Mouse (Mus musculus): ENCODE results near the gene Gcn1l1. TPM values are rescaled to one million over a fixed set of nuclear protein-coding genes. Genes with fewer than 3 reads are reported as not detected.

Gcn1l1 gene
- polyA plus RNA-seq, 1 experiment: 17.8 TPM

GRCm38 (mm10) chr5:115611566-115611965 lies 46.5 kb downstream of the Gcn1l1 start:
- no peak for DNase-seq (ENCODE audit: low spot score)

- no peak for DNase-seq (ENCODE audit: low spot score)
Observed at GRCm38 (mm10) chr5:115613332-115613731, 48.3 kb downstream of the Gcn1l1 start.

GRCm38 (mm10) chr5:115614948-115615347 lies 49.9 kb downstream of the Gcn1l1 start:
- DNase-seq (ENCODE audit: low spot score): no peak

GRCm38 (mm10) chr5:115619690-115620089 lies 54.6 kb downstream of the Gcn1l1 start:
- no peak for DNase-seq (ENCODE audit: low spot score)

- DNase-seq (ENCODE audit: low spot score): no peak
Observed at GRCm38 (mm10) chr5:115622686-115623085, 57.6 kb downstream of the Gcn1l1 start.

GRCm38 (mm10) chr5:115623694-115624440 lies 58.8 kb downstream of the Gcn1l1 start:
- DNase-seq (ENCODE audit: low spot score): no peak

- DNase-seq (ENCODE audit: low spot score): no peak
Observed at GRCm38 (mm10) chr5:115626237-115626886, 61.3 kb downstream of the Gcn1l1 start.

GRCm38 (mm10) chr5:115628083-115628482 lies 63.0 kb downstream of the Gcn1l1 start:
- no peak for DNase-seq (ENCODE audit: low spot score)

GRCm38 (mm10) chr5:115629672-115630071 lies 64.6 kb downstream of the Gcn1l1 start:
- DNase-seq (ENCODE audit: low spot score): no peak

- no peak for DNase-seq (ENCODE audit: low spot score)
Observed at GRCm38 (mm10) chr5:115630291-115630690, 65.2 kb downstream of the Gcn1l1 start.

- peak; percentile 96 for DNase-seq (ENCODE audit: low spot score)
Observed at GRCm38 (mm10) chr5:115631505-115632357, 66.7 kb downstream of the Gcn1l1 start, which contains the start of gene Rab35. Gene Rab35, plus strand, starts transcription at chr5:115631908.

GRCm38 (mm10) chr5:115632358-115632714 lies 67.3 kb downstream of the Gcn1l1 start:
- DNase-seq (ENCODE audit: low spot score): peak; percentile 46

- no peak for DNase-seq (ENCODE audit: low spot score)
Observed at GRCm38 (mm10) chr5:115633060-115633459, 68.0 kb downstream of the Gcn1l1 start.

- no peak for DNase-seq (ENCODE audit: low spot score)
Observed at GRCm38 (mm10) chr5:115634046-115634445, 69.0 kb downstream of the Gcn1l1 start.

- DNase-seq (ENCODE audit: low spot score): no peak
Observed at GRCm38 (mm10) chr5:115635536-115635935, 70.5 kb downstream of the Gcn1l1 start.

- DNase-seq (ENCODE audit: low spot score): no peak
Observed at GRCm38 (mm10) chr5:115644192-115644591, 79.1 kb downstream of the Gcn1l1 start.

- no peak for DNase-seq (ENCODE audit: low spot score)
Observed at GRCm38 (mm10) chr5:115648876-115649275, 83.8 kb downstream of the Gcn1l1 start.

- no peak for DNase-seq (ENCODE audit: low spot score)
Observed at GRCm38 (mm10) chr5:115649699-115650098, 84.6 kb downstream of the Gcn1l1 start.

GRCm38 (mm10) chr5:115650885-115651284 lies 85.8 kb downstream of the Gcn1l1 start:
- no peak for DNase-seq (ENCODE audit: low spot score)

- no peak for DNase-seq (ENCODE audit: low spot score)
Observed at GRCm38 (mm10) chr5:115651821-115652220, 86.8 kb downstream of the Gcn1l1 start.

- peak; percentile 100 for DNase-seq (ENCODE audit: low spot score)
Observed at GRCm38 (mm10) chr5:115652681-115653575, 87.9 kb downstream of the Gcn1l1 start.
